Mouse (Mus musculus) hindbrain, embryonic 12.5 days (tissue): ENCODE measurements around the gene Ctxn1. TPM values are rescaled to one million over a fixed set of nuclear protein-coding genes. Genes with fewer than 3 reads are reported as not detected.
A peak's percentile ranks its signal among the peaks of the same experiment; 100 is the strongest.

Experiments
- ATAC-seq: fragments of 200-750 bp; cut with Nextera tagmentation; 2 replicates; pipeline ENCODE4 v1.8.0; 2017; ENCODE audit warnings: moderate TSS enrichment; ENCODE audit not compliant: low FRiP score
- H3K27ac ChIP-seq: fragments of 300-500 bp; sonication (generic); 2 replicates; pipeline ENCODE4 v1.5.1; 2016; ENCODE audit warnings: mild to moderate bottlenecking
- H3K27me3 ChIP-seq: fragments of 300-500 bp; sonication (generic); 2 replicates; pipeline ENCODE4 v1.6.1; 2016; ENCODE audit warnings: mild to moderate bottlenecking
- H3K36me3 ChIP-seq: fragments of 300-500 bp; sonication (generic); 2 replicates; pipeline ENCODE4 v1.6.1; 2016; ENCODE audit warnings: mild to moderate bottlenecking
- H3K4me1 ChIP-seq: fragments of 300-500 bp; sonication (generic); 2 replicates; pipeline ENCODE4 v1.6.1; 2016
- H3K4me2 ChIP-seq: fragments of 300-500 bp; sonication (generic); replicated peaks from 2 replicates; pipeline ENCODE4 v1.6.1; 2016; ENCODE audit warnings: mild to moderate bottlenecking
- H3K4me3 ChIP-seq: fragments of 300-500 bp; sonication (generic); 2 replicates; pipeline ENCODE4 v1.5.1; 2016; ENCODE audit warnings: mild to moderate bottlenecking
- H3K9ac ChIP-seq: fragments of 300-500 bp; sonication (generic); 2 replicates; pipeline ENCODE4 v1.6.1; 2016; ENCODE audit warnings: mild to moderate bottlenecking, moderate library complexity
- H3K9me3 ChIP-seq: fragments of 300-500 bp; sonication (generic); replicated peaks from 2 replicates; pipeline ENCODE4 v1.6.1; 2016; ENCODE audit warnings: mild to moderate bottlenecking
- WGBS: fragments of 180-500 bp; shearing (Covaris S2); methylation state at CpG from one replicate; pipeline ENCODE4 v1.1.7; 2016; 5-methylcytosine and 5-hydroxymethylcytosine counted together
- polyA plus RNA-seq: library from polyadenylated mRNA; unstranded; fragments of >200 nt; fragmentation: Nextera tagmentation; extraction: Ambion mirVana; gene quantifications from 2 replicates; pipeline ENCODE4 v1.2.1, GENCODE M21; 2016

The Ctxn1 gene
- polyA plus RNA-seq, 1 experiment from 2014 or later = 195 TPM

DNA sequence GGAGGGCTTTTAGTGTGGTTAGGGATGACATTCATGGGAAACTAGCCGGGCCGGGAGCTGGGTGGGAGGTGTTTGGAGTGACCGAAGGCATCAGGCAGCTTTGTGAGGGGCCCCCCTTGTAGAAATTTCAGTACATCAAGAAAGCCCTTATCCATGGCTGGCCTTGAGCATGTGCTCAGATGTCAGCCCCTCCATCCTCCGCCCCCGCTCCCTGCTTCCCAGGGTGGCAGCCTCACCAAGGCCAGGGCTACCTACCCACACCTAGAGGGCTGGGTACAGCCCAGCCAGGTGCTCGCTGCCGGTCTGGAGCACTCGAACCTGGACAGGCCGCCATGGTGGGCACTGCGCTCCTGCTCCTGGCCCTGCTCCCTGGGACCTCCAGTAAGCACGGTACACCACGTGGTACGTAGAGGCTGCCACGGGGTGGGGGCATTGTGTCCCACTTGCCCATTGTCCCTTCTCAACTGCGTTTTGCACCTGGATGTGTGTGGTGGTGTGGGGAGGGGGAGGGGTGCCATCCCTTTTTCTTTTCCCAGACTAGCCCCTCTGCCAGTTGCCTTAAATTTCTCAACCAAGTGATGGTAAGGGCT, 11.0 kb downstream of the Ctxn1 start, which contains the start of gene Tgfbr3l:
Gene Tgfbr3l (plus strand): TSS at position 264 of the 590 bp plus-strand sequence.
- WGBS = 79% methylated on average over 15 of the region's 15 CpGs
- Histone ChIP-seq H3K4me2 (no peak within 1 kb of the TSS), H3K9me3 (no peaks in the 10 kb centered on the region), H3K4me3 (no peak within 1 kb of the TSS), H3K27me3 (0 out of 2 replicates have a peak, but pooled peaks cover 4% of the 10 kb centered on the region), H3K36me3 (peaks cover 54% of the 10 kb centered on the region), H3K4me1 (peaks cover 17% of the 10 kb centered on the region), H3K27ac (no peak within 1 kb of the TSS), H3K9ac (no peak within 1 kb of the TSS)
- ATAC-seq = no peak

DNA sequence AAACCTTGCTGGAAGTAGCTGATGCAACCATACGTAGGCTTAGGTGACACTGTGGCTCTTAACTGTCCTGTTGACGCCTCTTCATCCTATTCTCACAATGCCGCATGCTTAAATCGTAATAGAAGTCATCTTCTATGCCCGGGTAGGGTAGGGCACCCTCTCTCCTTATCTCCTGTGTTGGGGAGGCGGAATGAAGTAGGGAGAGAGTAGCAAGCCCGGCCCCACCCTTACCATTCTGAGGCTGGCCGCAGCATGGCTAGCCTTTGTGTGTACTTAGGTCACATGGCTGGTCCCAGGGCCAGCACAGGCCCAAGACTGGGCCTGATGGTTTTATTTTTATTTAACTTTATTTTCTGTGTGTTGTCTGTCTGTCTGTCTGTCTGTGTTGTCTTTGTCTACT, 11.8 kb downstream of the Ctxn1 start:
- no peaks in the 10 kb centered on the region for H3K9me3 ChIP-seq
- no peak overlapping the region for H3K9ac ChIP-seq
- peaks cover 62% of the 10 kb centered on the region for H3K36me3 ChIP-seq
- ATAC-seq = no peak
- no peak overlapping the region for H3K4me3 ChIP-seq
- 0 out of 2 replicates have a peak, but pooled peaks cover 4% of the 10 kb centered on the region for H3K27me3 ChIP-seq
- H3K4me2 ChIP-seq = no peak overlapping the region
- H3K4me1 ChIP-seq = peaks cover 12% of the 10 kb centered on the region
- H3K27ac ChIP-seq = no peak overlapping the region
- WGBS = 85% methylated on average over 8 of the region's 8 CpGs

DNA sequence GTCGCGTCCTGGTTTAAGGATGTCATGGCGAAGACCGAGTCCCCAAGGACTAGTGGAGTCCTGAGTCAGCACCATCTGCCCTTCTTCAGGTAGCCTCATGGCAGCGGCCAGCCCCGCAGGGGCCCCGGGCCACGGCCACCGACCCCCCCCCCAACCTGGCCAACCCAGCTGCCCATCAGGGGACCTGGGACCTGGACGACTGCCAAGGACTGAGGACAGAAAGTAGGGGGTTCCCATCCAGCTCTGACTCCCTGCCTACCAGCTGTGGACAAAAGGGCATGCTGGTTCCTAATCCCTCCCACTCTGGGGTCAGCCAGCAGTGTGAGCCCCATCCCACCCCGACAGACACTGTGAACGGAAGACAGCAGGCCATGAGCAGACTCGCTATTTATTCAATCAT, 13.3 kb downstream of the Ctxn1 start:
- no peak overlapping the region for H3K4me3 ChIP-seq
- no peaks in the 10 kb centered on the region for H3K9me3 ChIP-seq
- WGBS = 84% methylated on average over 13 of the region's 13 CpGs
- H3K27ac ChIP-seq = no peak overlapping the region
- H3K4me2 ChIP-seq = no peak overlapping the region
- 0 out of 2 replicates have a peak, but pooled peaks cover 4% of the 10 kb centered on the region for H3K27me3 ChIP-seq
- peaks cover 70% of the 10 kb centered on the region for H3K36me3 ChIP-seq
- H3K9ac ChIP-seq = no peak overlapping the region
- peaks cover 18% of the 10 kb centered on the region for H3K4me1 ChIP-seq
- no peak for ATAC-seq

DNA sequence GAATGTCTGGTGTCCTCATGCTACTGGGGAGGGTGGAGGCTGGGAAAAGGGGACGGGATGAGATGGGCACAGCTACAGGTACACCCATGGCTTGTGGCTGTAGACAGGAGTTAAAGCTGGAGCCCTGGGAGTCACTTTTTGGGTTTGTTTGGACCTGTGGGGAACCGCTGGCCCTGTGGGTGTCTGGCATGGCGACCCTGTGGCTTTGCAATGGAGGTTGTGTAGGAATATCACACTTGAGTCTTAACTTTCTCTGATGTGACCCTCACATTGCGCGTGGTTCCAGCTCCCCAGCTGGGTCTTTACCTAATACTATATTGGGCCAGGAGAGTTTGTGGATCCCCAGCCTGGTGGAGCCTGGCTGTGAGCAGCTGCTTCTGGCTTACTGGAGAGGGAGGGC, 14.0 kb downstream of the Ctxn1 start:
- Histone ChIP-seq H3K9ac (no peak overlapping the region), H3K36me3 (peaks cover 73% of the 10 kb centered on the region)

DNA sequence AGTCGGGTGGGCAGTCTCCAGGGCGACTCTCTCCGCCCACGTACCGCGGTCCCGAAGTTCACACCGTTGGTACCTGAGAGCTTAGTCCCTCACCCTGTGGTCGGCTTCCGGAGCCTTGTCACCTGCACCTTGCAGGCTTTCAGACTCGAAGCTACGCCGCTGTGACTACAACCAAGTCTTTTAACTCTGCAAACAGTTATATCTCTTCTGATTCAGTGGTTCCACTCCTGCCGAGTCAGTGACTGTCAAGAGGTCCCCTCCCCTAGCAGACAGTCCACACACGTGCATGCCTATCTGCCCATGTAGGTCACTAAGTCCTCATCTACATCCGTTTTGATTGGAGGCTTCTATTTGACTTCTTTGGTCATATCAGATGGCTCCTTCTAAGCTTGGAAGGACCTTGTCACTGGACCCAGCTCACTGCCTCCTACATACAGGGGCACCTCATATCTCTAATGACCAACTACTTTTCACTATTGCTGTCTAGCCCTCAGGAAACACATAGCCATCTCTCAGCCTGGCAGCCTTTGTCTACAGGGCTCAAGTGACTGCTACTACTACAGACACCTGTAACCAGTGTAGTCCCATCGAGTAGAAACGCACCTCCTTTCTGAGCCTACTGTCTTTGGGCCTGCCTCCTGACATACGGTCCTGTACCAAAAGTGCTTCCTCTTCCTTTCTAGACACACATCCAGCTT, 19.7 kb downstream of the Ctxn1 start:
- H3K9me3 ChIP-seq = no peaks in the 10 kb centered on the region
- H3K4me2 ChIP-seq = peak overlapping the region; percentile 85
- H3K4me1 ChIP-seq = peaks cover 25% of the 10 kb centered on the region
- ATAC-seq = peak; percentile 26; the same call in 1 of the 2 replicates
- WGBS = 14% methylated on average over 19 of the region's 19 CpGs
- 0 out of 2 replicates have a peak, but pooled peaks cover 4% of the 10 kb centered on the region for H3K27me3 ChIP-seq
- peak overlapping the region; percentile 83 for H3K9ac ChIP-seq
- H3K27ac ChIP-seq = peak overlapping the region; percentile 92
- H3K36me3 ChIP-seq = peaks cover 34% of the 10 kb centered on the region
- peak overlapping the region; percentile 81 for H3K4me3 ChIP-seq

More for the DNA sequence above, 14.0 kb downstream of the Ctxn1 start:
- Histone ChIP-seq H3K4me3 (no peak overlapping the region), H3K4me1 (peaks cover 20% of the 10 kb centered on the region), H3K4me2 (no peak overlapping the region), H3K27ac (no peak overlapping the region), H3K27me3 (0 out of 2 replicates have a peak, but pooled peaks cover 4% of the 10 kb centered on the region), H3K9me3 (no peaks in the 10 kb centered on the region)
- 93% methylated on average over 5 of the region's 5 CpGs for WGBS
- ATAC-seq = no peak

DNA sequence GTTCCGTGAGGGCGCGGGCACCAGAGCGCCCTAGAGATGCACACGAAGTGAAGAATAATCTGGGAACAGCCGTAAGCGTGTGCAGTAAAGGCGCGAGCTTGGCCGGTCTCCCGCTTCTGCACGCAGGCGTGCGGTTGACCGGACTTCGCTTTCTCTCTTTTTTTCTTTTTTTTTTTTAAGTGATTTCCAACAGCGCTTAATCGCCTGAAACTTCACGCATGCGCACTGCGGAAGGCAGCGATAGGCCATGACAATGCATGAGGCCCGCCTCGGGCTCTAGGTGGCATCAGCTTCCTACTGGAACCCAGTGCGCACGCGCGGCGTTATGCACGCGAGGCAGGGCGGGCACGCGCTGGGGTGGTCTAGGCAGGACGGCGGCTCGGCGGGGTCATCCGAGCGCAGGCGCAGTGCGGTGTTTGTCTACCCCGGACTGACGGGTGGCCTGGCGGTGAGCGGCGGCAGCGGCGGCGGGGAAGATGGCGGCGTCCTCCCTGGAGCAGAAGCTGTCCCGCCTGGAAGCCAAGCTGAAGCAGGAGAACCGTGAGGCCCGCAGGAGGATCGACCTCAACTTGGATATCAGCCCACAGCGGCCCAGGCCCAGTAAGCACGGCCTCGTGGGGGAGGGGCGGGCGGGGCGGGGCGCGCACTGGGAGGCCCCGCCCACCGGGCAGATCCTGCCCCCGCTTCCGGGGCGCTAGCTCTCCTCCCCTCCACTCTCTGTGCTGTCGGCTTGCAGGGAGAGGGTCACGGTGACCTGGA, 20.5 kb downstream of the Ctxn1 start, which contains the start of the genes Map2k7 and Gm49320:
Gene Map2k7 (plus strand): TSS at position 307 of the 759 bp plus-strand sequence.
Gene Gm49320 (plus strand): TSS at position 432 of the 759 bp plus-strand sequence.
- H3K4me1 ChIP-seq = peaks cover 25% of the 10 kb centered on the region
- under 1% methylated on average over 56 of the region's 71 CpGs for WGBS

DNA sequence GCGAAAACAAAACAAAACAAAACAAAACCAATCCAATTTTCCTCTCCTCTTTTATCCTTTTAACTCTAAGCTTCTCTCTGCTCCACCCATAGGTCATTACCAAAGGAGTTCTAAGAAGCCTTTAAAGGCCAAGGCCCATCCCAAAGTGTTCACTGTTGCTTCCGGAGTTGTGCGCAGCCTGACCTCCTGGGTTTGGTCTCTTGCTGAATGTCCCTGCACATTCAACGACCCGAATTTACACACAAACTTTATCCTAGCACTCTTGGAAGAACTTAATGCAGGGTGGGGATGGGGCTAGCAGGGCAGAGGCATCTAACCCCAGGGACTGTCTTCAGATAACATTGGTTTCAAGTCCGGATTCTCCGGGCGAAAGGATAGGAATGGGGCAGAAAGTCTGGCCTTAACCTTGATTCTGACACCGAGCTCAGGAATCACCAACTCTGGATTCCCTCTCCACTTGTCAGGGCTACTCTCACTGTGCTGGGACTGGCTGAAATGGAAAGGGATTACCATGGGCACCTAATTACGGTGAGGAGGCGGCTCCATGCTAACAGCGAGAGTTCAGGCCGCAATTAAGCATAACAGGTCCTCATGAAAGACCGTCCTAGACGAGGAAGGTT, 21.1 kb downstream of the Ctxn1 start:
- Histone ChIP-seq H3K27ac (peak overlapping the region; percentile 89), H3K4me1 (peaks cover 25% of the 10 kb centered on the region), H3K36me3 (peaks cover 19% of the 10 kb centered on the region), H3K9ac (peak overlapping the region; percentile 73), H3K4me3 (peak overlapping the region; percentile 81), H3K4me2 (peak overlapping the region; percentile 72), H3K27me3 (0 out of 2 replicates have a peak, but pooled peaks cover 4% of the 10 kb centered on the region), H3K9me3 (no peaks in the 10 kb centered on the region)
- ATAC-seq = peak; percentile 6
- WGBS = 20% methylated on average over 15 of the region's 15 CpGs

More for the DNA sequence above, 20.5 kb downstream of the Ctxn1 start, which contains the start of the genes Map2k7 and Gm49320:
- H3K4me3 ChIP-seq = peak within 1 kb of the TSS; percentile 81
- 0 out of 2 replicates have a peak, but pooled peaks cover 4% of the 10 kb centered on the region for H3K27me3 ChIP-seq
- peak within 1 kb of the TSS; percentile 83 for H3K9ac ChIP-seq
- H3K27ac ChIP-seq = peak within 1 kb of the TSS; percentile 92
- ATAC-seq = peak; percentile 93
- H3K36me3 ChIP-seq = peaks cover 26% of the 10 kb centered on the region
- no peaks in the 10 kb centered on the region for H3K9me3 ChIP-seq
- H3K4me2 ChIP-seq = peak within 1 kb of the TSS; percentile 85

DNA sequence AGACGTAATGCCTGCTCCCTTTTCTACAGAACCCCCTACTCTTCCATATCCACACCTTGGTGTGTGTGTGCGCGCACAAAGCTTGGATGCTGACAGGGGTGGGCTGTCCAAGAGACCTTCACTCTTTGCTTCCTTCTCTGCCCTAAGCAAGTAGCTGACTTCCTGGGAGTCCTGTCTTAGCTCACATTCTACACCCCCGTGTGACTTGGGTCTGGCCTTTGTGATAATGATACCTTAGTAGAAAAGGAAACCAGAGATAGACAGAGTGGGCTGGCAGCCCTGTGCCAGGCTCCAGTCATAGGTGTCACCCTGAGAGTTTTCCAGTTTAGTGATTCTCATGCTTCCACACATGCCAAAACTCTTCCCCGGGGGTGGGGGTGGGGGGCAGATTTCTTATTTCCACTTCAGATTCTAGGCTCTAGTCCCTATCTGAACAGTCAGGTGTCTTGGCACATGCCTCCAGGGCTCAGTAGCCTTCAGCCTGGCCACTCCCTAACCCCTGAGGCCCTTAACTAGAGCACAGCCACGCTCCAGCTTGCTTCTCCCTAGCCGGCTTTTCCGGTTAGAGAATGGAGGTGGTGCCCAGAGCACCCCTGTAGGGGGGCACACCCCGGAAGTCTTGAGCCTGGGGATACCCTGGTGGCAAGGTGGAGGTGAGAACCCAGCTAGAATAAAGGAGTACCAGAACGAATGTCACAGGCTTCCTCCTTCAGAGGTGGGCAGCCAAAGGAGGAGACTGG, 28.3 kb downstream of the Ctxn1 start:
- Histone ChIP-seq H3K27me3 (peaks cover 29% of the 10 kb centered on the region), H3K4me2 (no peak overlapping the region), H3K4me3 (no peak overlapping the region), H3K9ac (no peak overlapping the region), H3K9me3 (no peaks in the 10 kb centered on the region), H3K27ac (no peak overlapping the region), H3K36me3 (no peaks in the 10 kb centered on the region), H3K4me1 (peaks cover 6% of the 10 kb centered on the region)
- ATAC-seq = no peak
- WGBS = 63% methylated on average over 10 of the region's 10 CpGs

DNA sequence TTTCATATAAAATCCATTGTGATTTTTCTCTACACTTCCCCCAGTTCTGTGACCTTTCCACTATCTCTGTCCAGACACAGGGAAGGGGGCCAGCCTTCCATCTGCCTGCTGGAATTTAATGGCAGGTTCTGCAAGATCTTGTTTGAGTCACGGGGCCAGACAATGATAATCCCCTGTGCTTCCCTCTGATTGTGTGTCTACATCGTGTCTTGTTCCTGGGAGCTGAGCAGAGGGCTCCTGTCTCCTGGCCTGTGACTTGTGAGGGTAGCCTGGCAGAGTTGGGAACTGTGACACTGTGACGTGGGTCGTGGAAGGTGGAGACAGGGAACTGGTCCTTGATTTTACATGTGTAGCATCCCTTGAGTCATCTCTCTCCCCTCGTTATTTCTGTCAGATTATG, 29.3 kb downstream of the Ctxn1 start:
- WGBS = 77% methylated on average over 5 of the region's 5 CpGs

DNA sequence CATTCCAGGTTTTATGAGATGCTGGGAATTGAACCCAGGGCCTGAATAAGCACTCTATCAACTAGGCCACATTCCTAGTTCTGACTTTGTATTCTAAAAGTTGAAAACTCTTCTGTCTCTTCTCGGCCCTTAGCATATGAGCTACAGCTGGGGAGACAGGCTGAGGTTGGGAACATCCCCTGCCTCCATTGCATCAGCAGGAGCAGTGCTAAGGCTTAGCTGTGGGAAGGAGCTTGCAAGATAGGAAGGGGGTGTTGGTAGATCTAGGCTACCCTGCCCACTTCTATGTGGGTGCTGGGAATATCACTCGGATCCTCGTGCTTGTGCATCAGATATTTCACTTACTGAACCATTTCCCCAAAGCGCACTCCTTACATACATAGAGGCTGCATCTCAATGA, 31.2 kb downstream of the Ctxn1 start:
- no peak overlapping the region for H3K4me2 ChIP-seq
- H3K36me3 ChIP-seq = no peaks in the 10 kb centered on the region
- H3K4me1 ChIP-seq = peaks cover 6% of the 10 kb centered on the region
- H3K4me3 ChIP-seq = no peak overlapping the region
- H3K9me3 ChIP-seq = no peaks in the 10 kb centered on the region
- no peak overlapping the region for H3K9ac ChIP-seq
- 88% methylated on average over 4 of the region's 4 CpGs for WGBS
- H3K27ac ChIP-seq = no peak overlapping the region
- peaks cover 32% of the 10 kb centered on the region for H3K27me3 ChIP-seq
- no peak for ATAC-seq

More for the DNA sequence above, 29.3 kb downstream of the Ctxn1 start:
- no peak for ATAC-seq
- H3K4me1 ChIP-seq = peaks cover 6% of the 10 kb centered on the region
- H3K4me3 ChIP-seq = no peak overlapping the region
- H3K27me3 ChIP-seq = peaks cover 32% of the 10 kb centered on the region
- no peaks in the 10 kb centered on the region for H3K36me3 ChIP-seq
- H3K9ac ChIP-seq = no peak overlapping the region
- H3K27ac ChIP-seq = no peak overlapping the region
- H3K9me3 ChIP-seq = no peaks in the 10 kb centered on the region
- no peak overlapping the region for H3K4me2 ChIP-seq

DNA sequence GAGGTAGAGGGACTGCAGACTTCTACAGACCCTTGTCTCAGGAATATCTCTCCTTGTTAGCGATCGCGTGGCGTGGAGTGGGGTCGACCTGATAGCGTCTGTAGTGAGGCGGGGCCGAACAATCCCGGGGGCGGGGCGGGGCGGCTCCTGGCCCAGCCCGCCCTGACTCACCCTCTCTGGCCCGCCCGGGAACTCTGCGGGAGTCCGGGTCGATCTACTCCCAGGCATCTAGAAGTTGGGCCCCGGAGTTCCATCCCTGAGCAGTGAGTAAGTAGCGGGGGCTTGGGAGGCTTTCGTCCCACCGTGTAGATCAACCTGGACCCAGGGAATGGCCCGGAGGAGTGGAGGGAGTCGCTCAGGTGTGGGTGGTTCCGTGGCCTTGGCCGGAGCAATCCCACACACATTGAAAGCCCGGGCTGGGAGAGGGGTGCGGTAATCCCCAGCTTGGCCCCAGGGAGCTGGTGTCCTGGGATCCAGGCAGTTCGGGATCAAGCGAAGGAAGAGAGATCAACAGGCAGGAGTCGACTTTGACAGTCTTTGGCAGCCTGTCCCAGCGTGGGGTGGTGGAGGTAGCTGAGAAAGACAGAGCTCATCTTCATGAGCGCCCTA, 32.2 kb downstream of the Ctxn1 start, which contains the start of gene Lrrc8e:
Gene Lrrc8e (plus strand): TSS at position 89 of the 609 bp plus-strand sequence.
- Histone ChIP-seq H3K9me3 (no peaks in the 10 kb centered on the region), H3K36me3 (no peaks in the 10 kb centered on the region), H3K4me2 (peak within 1 kb of the TSS; percentile 42), H3K27ac (no peak within 1 kb of the TSS), H3K27me3 (peaks cover 32% of the 10 kb centered on the region), H3K4me1 (peaks cover 6% of the 10 kb centered on the region), H3K9ac (no peak within 1 kb of the TSS), H3K4me3 (peak within 1 kb of the TSS; percentile 15)
- WGBS = 4% methylated on average over 32 of the region's 33 CpGs
- no peak for ATAC-seq
